Mouse (Mus musculus): ENCODE measurements at regions not wholly inside any gene's neighbourhood (a gene's known extent, or its start where the extent isn't known, plus 50 kb on each side); places are given as distances from the start of the nearest gene placed in this dataset.

- peak; percentile 83 to 87 for DNase-seq
These were observed 52.6 kb upstream of the Klf14 start for GRCm38 (mm10) chr6:31011407-31012020.

- no peak for DNase-seq
These were observed 57.7 kb upstream of the Klf14 start for GRCm38 (mm10) chr6:31016566-31016965.

- no peak for DNase-seq
These were observed 62.9 kb upstream of the Klf14 start for GRCm38 (mm10) chr6:31021776-31022175.

- DNase-seq: no peak
These were observed 70.9 kb upstream of the Klf14 start for GRCm38 (mm10) chr6:31029777-31030176.

- no peak for DNase-seq
These were observed 72.1 kb upstream of the Klf14 start for GRCm38 (mm10) chr6:31031022-31031421.

- no peak for DNase-seq
These were observed 73.3 kb upstream of the Klf14 start for GRCm38 (mm10) chr6:31032147-31032546.

GRCm38 (mm10) chr6:31032980-31033608 lies 74.2 kb upstream of the Klf14 start:
- DNase-seq: peak; percentile 59 to 73

GRCm38 (mm10) chr6:31034796-31035195 lies 75.9 kb upstream of the Klf14 start:
- no peak for DNase-seq

GRCm38 (mm10) chr6:31037801-31038395 lies 79.0 kb upstream of the Klf14 start:
- DNase-seq: peak; percentile 61 to 82

GRCm38 (mm10) chr6:31038445-31038844 lies 79.6 kb upstream of the Klf14 start:
- peak in 1 of 2 experiments; percentile 17 for DNase-seq

GRCm38 (mm10) chr6:31039485-31039884 lies 80.6 kb upstream of the Klf14 start:
- DNase-seq: no peak

GRCm38 (mm10) chr6:31040783-31041182 lies 81.9 kb upstream of the Klf14 start:
- no peak for DNase-seq

- DNase-seq: no peak
These were observed 84.5 kb upstream of the Klf14 start for GRCm38 (mm10) chr6:31043368-31043767.

GRCm38 (mm10) chr6:31043919-31044318 lies 85.0 kb upstream of the Klf14 start:
- DNase-seq: no peak

GRCm38 (mm10) chr6:31046197-31046596 lies 87.3 kb upstream of the Klf14 start:
- no peak for DNase-seq

GRCm38 (mm10) chr6:31048920-31049576 lies 90.2 kb upstream of the Klf14 start:
- DNase-seq: no peak

GRCm38 (mm10) chr6:31050831-31051230 lies 92.0 kb upstream of the Klf14 start:
- no peak for DNase-seq

GRCm38 (mm10) chr6:31051771-31052170 lies 92.9 kb upstream of the Klf14 start:
- DNase-seq: no peak

GRCm38 (mm10) chr6:31053003-31053402 lies 94.1 kb upstream of the Klf14 start:
- DNase-seq: no peak

- DNase-seq: no peak
These were observed 98.1 kb upstream of the Klf14 start for GRCm38 (mm10) chr6:31056786-31057566.

GRCm38 (mm10) chr6:31058299-31058698 lies 99.4 kb upstream of the Klf14 start:
- DNase-seq: no peak

- peak in 1 of 2 experiments; percentile 35 for DNase-seq
These were observed 100.1 kb upstream of the Klf14 start for GRCm38 (mm10) chr6:31058961-31059360.

GRCm38 (mm10) chr6:31061813-31062212 lies 102.9 kb upstream of the Klf14 start:
- DNase-seq: no peak
